Mouse (Mus musculus): ENCODE measurements around the gene Gm20594.

The Gm20594 gene

GRCm38 (mm10) chr6:79817616-79818015, at the start of gene Gm20594:
Gene Gm20594, plus strand, starts transcription at chr6:79817916.
- DNase-seq, result no peak

GRCm38 (mm10) chr6:79818114-79818513, 398 bp downstream of the Gm20594 start:
- no peak for DNase-seq

GRCm38 (mm10) chr6:79833845-79834244, 16.1 kb downstream of the Gm20594 start:
- no peak for DNase-seq

GRCm38 (mm10) chr6:79846829-79847228, 29.1 kb downstream of the Gm20594 start:
- DNase-seq, result no peak
